Mouse (Mus musculus) R1 (cell line): ENCODE data around the gene Spats2l.

ENCODE experiments used
- DNase-seq: peaks from one replicate; pipeline ENCODE4 v3.0.0-alpha.2; 2018; ENCODE audit warnings: low read depth, low spot score

Gene Spats2l

DNA sequence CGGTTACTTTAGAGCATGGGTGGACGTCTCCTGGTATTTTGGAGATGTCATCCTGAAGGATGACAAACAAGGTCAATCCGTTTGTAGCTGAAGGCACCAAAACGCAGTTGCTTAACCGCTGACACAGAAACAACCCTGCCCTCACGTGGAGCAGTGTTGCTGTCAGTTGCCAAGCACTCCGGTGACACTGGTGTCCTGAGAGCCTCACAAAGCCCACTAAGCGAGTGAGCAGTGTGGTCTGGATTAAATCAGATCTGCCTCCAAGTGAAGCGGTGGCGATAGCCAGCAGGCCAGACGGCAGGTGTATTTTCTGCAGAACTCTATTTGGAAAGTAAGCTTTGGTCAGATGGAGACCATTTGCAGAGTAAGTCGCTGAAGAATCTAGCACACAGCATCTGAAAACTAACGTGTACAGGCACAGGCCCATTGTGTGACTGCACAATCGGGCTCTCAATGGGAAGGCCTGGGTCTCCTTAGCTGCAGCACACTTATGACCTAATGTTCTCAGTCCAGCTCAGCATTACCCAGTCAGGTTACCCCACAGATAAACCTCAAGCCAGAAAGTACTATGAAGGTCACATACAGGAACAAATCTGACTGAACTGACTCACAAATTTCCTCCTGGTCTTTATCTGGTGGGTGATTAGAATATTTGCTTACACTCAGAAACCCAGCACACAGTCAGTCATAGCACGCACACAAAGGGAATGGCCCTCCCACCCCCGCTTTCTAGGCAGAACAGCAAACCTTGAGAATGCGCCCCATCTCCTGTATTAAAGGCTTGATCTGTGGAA, 51.2 kb downstream of the Spats2l start:
- no peak for DNase-seq

GRCm38 (mm10) chr1:57826245-57826644, 52.3 kb downstream of the Spats2l start:
- DNase-seq: no peak

- no peak for DNase-seq
These were observed 59.2 kb downstream of the Spats2l start for GRCm38 (mm10) chr1:57833145-57833544.

DNA sequence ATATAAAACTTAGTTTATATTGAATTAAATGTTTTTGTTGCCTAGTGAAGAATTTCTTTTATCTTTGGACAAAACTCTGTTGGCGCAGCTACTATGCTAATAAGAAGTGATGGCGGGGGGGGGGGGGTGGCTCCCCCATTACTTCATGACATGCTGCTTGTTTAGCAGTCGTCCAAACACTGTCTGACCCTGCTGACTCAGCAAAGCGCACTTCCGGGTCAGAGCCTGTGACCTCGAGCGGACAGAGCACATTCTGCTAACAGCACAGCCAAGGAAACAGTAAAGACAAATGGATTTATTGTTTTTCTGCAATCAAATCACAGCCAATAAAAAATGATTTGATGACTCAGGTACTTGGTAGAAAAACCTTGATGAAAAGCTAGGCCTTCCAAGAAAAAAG, 61.2 kb downstream of the Spats2l start:
- no peak for DNase-seq

DNA sequence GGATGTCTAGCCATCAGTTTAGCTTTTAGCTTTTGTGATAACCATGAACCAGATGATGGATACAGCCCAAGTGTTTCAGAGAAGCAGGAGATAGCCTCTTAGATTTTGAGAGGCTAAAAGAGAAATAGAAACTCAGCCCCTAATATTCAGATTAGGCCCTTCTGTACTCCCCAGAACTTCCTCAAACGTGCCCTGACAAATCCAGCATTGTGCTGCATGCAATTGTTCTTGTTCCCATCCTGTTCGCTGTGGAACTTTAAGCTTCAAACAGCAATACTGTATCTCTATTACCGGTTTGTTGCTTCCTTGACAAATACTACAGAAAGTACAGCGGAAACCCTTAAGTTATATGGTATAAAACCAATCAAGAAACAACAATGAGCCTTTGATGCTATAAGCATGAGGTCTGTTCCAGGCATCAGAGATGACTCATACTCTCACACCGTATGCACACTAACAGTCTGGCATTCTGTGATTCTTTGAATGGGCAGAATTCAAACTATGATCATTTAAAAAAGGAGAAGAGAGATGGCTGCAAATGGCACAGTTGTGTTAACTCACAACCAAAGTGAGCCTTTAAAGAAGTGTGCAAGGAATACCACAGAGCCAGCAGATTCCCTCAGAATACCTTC, 62.8 kb downstream of the Spats2l start:
- no peak for DNase-seq

GRCm38 (mm10) chr1:57839863-57840262, 65.9 kb downstream of the Spats2l start:
- DNase-seq: no peak

DNA sequence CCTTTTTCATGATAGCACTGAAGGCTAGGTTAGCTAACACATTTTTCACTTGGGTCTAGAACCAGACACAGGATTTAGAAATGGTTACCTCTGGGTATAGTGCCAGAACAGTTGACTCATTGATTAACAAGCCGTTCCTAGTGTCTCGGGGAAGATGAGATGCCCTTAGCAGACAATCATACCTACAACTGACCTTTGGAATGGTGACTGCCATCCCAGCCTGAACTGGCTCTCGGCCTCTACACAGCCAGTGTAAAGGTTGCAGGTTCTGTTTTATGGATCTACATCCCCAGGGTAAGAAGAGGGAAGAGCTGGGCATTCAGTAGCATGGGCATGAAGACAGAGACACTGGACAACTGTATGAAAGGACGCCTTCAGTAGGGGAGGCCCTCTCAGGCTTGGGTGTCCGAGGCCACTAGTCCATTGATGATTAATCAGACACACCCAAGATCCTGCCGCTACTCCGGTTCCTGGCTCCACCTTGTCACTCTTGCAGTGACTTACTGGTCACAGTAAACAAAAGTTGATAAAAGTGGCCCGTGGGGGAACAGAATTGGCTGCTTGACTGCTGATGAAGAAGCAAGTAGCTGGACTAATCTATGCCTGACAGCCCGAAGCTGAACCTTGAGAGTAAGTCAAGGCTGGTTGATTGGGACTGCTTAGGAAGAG, 71.2 kb downstream of the Spats2l start:
- DNase-seq: no peak

DNA sequence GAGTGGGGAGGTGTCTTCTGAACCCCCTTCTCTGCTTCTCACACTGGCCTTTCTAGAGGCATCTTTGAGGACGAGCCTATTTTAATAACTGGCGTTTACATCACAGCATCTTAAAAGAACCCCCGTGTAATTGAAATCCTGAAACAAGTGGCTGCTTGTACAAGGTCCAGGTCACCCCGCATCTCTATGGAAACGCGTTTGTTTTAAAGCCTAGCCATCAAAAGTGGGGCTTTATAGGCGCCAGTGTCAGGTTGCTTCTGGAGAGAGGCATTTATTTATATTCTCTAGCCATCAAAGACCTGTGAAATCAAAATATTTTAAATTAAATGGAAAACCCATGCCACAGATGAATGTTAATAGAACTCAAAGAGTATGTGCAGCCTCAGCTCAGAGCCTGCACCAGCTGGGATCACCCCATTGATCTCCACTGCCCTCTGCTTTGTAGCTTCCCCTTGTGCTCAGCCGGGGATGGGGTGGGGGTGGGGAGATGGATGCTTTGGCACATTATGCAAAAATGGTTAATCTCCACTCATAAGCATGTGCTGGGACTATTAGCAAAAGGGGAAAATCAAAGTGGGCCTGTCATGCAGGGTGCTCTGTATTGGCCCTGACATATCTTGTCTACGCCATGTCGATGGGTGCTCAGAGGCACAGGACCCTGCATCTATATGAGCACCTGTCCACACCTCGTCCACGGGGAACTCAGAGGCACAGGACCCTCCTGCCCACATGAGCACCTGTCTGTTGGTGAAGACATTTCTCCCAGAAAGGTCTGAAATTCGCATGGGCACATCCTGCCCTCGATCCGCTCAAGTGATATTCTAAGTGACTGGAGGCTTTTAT, 73.1 kb downstream of the Spats2l start:
- DNase-seq: no peak

DNA sequence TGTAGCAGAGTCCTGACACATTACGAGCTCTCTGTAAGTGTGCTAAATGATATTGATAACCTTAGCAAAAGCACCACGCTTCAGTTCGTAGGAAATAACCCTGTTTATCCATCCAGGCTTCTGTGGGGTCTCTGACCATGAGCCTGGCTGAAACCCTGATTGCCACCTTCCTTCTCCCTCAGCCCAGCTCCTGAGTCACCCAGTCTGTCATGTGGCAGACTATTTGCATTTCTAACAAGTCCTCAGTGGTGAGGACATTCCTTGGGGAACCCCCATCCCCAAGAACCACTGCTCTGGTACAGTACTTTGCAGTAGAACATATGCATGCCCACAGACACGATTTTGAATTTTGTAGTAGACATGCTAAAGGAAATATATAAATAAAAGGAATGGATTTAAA, 75.1 kb downstream of the Spats2l start:
- DNase-seq: no peak

DNA sequence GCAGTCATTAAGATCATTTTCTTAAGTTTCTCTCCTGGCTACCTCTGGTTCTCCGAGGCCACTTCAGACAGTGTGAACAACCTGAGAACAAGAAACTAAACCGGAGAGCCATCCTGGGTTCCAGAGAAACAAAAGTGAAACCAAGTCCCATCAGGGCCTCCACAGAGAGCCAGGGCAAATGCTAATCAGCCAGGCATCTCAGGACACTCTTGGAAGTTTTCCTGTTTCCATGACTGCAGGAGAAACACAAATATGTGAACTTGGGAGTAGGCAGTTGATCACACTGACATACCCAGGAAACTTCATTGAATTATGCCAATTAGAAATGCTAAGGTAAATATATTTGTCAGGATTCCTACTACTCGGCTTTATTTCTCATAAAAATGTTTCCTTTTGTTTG, 76.0 kb downstream of the Spats2l start:
- DNase-seq: no peak

DNA sequence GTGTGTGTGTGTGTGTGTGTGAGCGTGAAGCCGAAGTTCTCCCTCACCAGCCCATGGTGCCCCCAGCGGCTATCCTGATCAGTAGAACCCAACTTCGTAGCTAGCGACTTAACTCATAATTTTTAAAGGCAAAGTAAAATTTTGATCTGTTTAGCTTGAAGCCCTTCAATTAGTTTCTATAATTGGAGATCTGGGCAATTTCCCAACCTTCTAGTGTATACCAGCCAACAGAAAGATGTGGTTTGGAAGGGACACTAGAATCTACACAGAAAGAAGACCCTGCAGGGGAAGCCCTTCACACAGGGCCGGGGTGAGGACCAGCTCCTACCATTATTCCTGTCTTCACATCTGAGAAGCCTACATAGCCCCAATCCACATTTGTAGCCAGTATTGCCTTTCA, 77.9 kb downstream of the Spats2l start:
- DNase-seq: no peak

DNA sequence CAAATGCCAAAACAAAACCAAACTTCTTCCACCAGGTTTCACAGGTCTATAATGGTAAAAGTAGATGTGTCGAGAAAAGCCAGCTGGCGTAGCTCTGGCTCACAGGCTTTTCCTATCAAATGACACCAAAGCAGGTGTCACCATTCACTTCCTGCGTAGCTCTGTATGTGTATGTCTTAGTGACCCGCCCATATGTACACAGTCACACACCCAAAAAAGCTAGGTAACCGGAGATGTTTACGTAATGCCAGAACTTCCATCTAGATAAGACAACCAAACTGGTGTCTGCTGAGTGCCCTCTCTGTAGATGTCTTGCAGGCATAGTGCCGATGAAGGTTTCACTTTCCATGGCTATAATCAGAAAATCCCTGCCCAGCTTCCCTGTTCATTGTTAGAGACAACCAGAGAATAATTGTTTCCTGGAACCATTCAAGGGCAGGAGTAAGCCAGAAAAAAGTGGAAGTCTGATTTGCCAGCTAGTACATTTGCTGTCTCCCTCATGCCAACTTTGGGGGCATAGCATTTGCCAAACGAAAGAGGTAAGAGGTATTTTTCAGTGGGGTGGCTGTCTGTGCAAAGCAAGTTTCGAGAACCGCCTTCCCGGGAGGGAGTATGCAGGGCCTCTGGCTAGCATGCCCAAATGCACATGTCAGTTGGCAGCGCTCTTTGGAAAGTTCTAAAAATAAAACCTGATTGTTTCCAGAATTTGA, 78.8 kb downstream of the Spats2l start:
- DNase-seq: no peak

- no peak for DNase-seq
These were observed 83.8 kb downstream of the Spats2l start for GRCm38 (mm10) chr1:57857799-57858198.

DNA sequence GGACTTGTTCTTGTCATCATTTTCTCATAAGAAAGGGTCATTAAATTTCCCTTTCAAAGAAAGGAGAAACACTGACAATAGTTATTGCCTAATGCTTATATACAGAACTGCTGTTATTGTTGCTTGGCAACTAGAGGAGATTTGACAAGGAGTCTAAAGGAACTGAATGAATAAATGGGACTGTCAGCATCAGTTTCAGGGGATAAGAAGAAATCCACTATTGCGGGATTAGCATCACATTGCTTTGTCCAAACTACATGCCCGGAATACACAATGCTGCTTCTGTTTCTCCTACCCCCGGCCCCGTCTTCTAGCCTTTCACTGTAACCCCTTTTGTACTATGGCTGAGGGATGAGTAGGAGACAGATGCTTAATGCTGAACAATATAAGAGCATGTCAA, 88.1 kb downstream of the Spats2l start:
- DNase-seq: no peak

DNA sequence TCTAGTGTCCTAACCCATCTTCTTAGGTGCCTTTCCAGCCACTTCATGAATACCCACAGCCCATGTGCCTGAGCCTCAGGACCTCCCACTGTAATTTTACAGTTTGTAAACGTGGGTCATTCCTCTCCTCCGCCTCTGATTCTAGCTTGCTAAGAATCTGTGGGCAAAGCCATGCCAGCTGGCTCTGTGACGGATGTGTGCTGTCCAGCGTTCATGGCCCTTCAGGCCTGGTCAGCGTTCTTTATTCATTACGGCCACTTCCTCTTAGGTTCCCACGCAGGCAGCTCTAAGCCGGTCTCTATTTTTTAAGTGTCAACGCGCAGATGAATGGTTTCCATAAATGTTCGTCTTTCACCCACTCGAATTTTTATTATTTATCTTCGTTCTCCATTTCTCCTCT, 94.7 kb downstream of the Spats2l start:
- DNase-seq: no peak

DNA sequence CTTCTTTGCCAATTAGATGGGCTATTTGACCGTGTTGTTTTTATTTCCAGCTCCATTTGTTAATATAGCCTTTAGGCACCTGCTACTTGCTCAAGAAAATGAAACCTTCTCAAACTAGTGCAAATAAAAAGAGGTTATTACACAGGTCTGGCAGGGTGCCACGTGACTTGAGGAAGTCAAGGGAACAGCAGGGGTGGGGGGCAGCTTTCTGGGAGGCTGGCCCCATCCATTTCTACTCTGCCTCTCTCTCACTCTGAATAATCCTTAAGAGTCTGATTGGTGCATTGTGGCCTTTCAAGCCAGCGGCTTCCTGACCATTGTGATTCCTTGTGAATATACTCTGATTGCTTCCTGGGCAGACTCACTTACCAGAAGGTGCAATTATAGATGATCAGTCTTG, 98.0 kb downstream of the Spats2l start:
- DNase-seq: no peak

DNA sequence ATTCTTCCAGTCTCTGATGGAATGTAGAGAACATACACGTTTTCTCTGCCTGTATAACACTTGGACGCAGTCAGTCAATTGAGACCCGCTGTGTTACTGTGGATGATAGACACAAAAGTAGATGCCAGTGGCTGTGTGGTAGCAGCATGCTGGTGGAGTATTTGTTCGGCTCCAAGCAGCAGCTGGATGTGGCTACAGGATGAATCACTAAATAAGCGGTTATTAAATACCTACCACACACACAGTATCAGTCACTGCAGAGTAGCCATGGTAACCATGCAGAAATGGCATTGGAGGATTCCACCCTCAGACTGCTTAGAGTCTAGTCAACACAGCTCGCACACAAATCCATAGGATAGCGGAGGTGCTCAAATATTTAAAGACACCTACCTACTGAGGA, 100.0 kb downstream of the Spats2l start:
- no peak for DNase-seq

GRCm38 (mm10) chr1:57875109-57875508, 101.1 kb downstream of the Spats2l start:
- DNase-seq: no peak

- DNase-seq: no peak
These were observed 101.5 kb downstream of the Spats2l start for GRCm38 (mm10) chr1:57875512-57875911.

DNA sequence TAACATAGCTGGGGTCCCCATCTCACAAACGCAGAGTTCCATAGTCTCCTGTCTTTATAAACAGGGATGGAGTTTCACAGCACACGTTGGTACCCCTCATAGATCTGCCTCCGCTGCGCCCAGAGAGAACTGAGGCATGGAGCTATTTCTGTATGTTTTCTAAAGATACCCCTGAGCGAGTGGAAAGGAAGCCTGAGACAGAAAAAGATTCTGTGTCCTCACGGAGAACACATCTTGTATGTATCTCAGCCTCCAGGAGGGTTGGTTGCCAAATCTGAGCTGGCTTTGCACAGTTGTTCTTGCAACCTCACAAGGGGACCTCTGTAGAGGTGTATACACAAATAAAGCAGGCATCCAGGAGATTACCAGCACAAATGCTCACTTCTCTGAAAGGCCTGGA, 105.0 kb downstream of the Spats2l start:
- no peak for DNase-seq

DNA sequence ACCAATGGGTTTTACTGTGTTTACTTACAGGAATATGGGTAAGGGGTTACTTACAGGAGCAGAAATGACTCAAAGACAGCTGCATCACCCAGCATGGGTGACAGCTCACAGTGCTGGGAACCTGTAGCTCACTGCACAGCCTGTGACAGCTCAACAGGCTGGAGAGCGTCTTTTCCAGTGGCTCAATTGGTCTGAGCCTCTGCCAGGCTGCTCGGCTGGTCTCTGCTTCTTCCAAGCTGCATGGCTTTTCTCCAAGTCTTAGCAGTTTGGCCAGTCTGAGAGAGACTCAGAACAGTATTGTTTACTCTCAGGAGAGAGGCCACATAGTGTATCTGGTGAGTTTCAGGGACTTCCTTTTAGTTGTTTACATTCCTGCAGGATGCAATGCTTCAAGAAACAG, 110.9 kb downstream of the Spats2l start:
- no peak for DNase-seq
